Mouse (Mus musculus): Measurements from ENCODE around the gene Zfp281.

DNA sequence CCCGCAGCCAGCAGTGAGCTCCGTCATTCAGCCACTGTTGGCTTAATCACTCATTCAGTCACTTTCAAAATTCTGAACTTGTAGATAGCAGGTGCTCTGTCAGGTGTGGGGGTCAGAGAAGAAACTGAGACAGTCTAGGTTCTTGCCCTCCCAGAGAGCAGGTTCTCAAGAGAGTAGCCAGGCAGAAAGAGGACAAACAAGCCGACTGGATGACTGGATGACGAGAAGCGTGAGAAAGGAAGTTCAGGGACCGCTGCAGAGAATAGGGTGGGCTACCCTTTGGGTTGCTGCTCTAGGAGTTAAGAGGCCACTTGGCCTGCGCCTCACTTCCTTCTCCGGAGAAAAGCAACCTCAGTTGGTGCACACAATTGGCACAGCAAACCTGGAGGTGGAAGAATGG is 28.8 kb downstream of the Zfp281 start:
- TF ChIP-seq CHD2 (IDR thresholded peaks at IDR 0.05; ENCODE audit: low read depth, low read length) (no peak), MAFK (IDR thresholded peaks at IDR 0.05; ENCODE audit: insufficient read depth, low read depth, low read length) (no peak), ZC3H11A (IDR thresholded peaks at IDR 0.05; ENCODE audit: borderline replicate concordance, low read depth, low read length) (no peak), HCFC1 (IDR thresholded peaks at IDR 0.05; ENCODE audit: borderline replicate concordance, insufficient read depth, low read length) (no peak)

Data from ES-E14 (cell line).